Mouse (Mus musculus) granulocyte monocyte progenitor cell, adult 5-6 weeks (primary cell): ENCODE data around the gene Stxbp6. TPM values are rescaled to one million over a fixed set of nuclear protein-coding genes. Genes with fewer than 3 reads are reported as not detected.

Experiments
- ATAC-seq: replicated peaks from 2 replicates; pipeline ENCODE4 v1.8.0; 2016; ENCODE audit warnings: mild to moderate bottlenecking, moderate TSS enrichment, inconsistent platforms; ENCODE audit not compliant: poor library complexity, severe bottlenecking
- total RNA-seq, 2 experiments: library from RNA; stranded (forward) in 1 of 2; stranded (reverse) in 1 of 2; fragments of 200-712, 200-1000 nt in 1 of 2; fragments of >200 nt in 1 of 2; fragmentation: Nextera tagmentation in 1 of 2; gene quantifications; 2 replicates each; pipeline ENCODE4 v1.2.3; 2014 to 2017

The Stxbp6 gene
- total RNA-seq, 2 experiments from 2014 or later: 6.4 to 8.3 TPM

DNA sequence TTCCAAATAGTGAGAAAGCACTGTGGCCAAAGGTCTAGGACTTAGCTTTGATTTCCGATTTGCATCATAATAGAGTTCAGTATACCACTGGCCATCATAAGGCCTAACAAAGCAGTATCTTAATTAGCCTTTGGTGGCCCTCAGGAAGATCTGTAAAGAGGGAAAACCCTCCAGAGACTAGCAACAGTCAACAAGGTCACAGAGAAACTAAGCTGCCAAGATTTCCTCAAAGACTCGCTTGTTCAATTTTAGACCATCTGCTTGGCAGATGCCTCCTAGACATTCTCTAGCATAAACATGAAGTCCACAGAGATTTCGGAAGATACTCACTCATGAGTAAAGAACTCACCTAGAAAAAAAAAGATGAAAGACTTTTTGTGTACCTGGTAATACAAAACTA lies 148.6 kb downstream of the Stxbp6 start:
- ATAC-seq: no peak

DNA sequence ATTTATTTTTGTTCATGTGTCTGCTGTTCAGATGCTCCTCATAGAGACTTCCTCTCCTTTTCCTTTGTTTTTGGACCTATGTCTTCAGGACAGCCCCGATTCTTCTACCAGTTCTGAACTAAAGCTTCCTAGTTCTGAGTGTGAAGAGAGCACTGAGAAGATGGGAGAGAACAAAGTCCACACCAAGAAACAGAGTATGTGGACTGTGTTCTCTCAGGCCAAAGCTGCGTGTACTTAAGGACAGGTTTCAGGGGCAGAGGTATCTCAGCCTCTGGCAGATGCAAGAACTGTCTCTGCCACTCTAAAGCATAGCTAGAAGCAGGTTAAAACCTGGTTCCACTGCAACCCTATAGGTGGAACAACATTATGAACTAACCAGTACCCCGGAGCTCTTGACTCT lies 151.2 kb downstream of the Stxbp6 start:
- ATAC-seq: no peak

DNA sequence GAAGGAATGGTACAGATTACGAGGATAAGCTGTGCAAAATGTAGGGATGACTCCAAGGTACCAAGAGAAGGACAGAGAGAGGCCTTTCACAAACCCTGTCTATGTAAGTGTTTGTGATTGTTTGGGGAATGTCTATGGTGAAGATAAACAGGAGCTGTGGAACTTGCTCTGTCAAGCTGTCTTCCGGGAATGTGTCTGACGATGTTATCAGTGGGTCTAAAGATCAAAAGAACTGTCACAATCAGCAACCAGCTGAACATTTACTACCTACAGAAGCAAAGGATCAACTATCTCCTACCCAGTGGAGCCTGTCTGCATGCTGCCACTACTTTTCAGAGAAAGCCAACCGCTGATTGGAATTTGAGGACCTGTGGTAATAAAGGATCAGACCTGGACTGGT lies 152.3 kb downstream of the Stxbp6 start:
- no peak for ATAC-seq

DNA sequence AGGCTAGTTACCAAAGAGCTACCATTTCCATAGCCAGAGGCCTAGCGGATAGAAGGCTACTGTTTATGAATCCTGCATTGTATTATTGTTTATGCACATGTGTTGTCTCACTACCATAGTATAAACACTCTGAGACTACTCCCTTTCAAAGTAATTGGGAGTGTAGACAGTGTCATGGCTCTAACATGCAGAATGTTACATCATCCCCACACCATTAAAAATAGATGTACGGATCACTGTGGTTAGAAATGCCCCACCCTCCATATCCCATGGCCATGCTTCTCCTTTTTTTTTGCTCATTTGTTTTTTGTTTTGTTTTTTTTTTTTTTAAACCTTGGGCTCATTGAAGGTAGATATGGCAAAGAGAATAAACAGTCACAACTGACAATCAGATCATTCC lies 154.9 kb downstream of the Stxbp6 start:
- ATAC-seq: peak; percentile 95

DNA sequence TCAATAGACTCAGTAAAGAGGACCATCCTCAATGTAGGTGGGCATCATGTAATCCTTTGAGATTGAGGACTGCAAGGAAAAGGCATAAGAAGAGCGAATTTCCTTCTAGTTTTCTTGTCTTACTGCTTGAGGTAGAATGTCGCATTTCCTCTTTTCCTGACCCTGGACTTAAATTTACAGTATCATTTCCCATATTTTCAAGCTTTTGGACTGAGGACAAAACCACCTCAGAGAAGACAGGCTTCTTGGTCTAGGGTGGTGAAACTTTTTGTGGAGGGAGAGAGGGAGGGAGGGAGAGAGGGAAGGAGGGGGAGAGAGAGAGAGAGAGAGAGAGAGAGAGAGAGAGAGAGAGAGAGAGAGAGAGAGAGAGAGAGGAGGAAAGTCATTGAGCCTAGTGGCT lies 155.6 kb downstream of the Stxbp6 start:
- ATAC-seq: peak; percentile 85

DNA sequence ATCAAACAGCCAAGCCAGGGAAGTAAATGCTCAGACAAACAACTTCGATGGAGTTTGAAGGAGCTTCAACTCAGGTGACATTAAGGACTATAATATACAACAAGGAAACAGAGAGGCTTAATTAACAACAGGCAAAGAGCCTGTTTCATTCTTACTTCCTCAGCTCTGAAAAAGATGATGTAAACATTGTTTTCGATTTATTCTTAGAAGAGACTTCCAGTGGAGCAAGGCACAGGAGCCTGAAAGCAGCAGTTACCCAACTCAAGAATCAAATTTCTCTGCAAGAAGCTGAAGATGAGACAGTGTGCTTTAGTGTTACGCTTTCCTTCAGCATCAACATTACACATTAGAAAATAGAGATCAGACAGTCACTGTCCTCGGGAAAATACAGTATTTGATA lies 160.7 kb downstream of the Stxbp6 start:
- ATAC-seq: peak; percentile 60

DNA sequence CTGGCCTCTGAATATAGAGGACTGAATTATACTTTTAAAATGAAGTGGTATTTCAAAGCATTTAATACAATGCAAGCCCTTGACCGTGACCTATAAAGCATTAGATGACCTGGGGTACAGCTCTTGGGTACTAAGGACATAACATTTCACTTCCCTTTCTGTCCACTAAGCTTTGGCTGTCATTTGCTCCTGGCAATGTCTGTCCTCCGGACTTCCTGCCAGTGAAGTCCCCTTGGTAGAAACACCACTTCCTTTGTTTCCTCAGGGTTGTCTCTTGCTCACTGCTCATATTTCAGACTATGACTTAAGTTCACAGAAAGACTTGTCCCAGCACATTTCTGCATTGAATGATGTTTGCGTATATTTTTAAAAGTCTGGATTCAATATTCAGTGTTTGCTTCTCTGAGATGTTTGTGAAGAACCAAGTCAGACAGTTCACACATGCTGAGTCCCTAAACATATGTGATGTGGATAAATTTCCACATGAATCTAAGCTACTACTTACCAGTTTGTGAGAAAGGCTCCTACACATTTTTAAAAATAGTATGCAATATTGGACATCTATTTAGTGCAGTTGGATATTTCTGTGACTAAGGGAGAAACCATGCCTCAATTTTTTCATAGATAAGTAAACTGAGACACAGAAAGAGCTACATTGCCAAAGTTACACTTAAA lies 166.3 kb downstream of the Stxbp6 start:
- peak; percentile 91 for ATAC-seq

DNA sequence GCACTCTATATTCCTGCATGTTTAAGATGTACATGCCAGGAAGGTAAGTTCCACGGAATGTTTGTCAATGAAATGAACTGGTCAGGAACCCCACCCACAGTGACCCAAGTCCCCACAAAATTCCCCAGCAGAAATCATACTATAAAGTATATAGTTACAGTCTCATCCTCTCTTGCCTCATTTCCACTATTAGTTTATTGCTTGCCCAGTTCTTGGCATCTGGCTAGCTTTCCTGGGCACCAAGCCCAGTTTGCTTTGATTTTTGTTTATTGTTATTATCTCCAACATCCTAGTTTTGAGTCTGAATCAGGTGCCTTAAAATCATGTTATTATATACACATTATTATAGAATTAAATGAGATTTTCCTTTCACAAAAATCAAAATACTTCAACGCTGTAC lies 168.5 kb downstream of the Stxbp6 start:
- ATAC-seq: no peak

DNA sequence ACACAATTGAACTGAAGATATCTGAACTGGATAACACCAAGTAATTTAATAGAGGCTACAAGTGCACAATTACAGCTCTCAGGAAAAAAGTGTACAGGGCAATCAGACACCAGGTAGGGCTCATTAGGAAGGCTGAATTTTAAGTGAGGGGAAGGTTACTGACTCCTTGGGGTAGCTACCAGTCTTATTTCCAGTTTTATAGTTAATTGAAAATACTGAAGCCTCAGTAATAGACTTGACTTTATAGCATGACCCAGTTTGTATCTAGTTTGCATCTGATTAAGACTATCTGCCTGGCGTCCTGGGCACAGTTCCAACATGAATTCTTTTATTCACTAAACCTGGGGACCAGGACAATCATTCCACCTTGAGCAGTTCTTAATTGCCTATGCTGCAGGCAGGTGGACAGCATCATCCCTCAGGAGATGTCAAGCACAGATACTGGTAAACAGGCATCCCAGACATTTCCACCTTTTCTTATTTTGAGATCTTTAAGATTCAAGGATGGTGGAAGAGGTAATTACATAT lies 171.2 kb downstream of the Stxbp6 start:
- no peak for ATAC-seq

DNA sequence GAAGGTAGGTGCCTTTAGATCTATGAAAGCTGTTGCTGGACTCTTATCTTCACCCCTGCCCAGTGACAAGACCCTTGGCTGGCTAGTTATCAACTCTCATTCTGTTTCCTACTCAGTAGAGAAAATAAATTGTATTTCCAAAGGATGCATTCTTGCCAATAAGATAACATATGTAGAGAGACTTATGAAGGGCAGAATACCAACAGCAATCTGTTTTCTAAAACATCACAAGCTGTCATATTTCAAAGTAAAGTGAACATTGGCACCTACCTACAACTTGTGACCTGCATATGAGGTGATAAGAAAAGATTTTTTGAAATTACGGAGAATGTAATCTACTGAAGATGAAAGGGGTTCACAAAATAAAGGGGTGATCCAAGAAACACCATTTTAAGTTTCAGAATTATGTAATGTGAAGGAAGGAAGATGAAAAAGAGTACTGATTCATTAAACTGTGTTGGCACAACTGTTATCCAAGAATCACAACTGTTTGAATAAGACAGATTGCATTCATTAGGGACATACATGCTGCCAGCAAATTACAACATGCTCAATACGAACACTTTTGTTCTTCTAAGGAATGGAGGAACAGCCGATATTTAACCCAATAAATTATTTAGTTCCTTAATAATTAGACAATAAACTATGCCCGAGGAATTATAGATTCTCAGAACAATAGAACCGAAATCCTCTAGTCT lies 175.2 kb downstream of the Stxbp6 start:
- ATAC-seq: no peak

DNA sequence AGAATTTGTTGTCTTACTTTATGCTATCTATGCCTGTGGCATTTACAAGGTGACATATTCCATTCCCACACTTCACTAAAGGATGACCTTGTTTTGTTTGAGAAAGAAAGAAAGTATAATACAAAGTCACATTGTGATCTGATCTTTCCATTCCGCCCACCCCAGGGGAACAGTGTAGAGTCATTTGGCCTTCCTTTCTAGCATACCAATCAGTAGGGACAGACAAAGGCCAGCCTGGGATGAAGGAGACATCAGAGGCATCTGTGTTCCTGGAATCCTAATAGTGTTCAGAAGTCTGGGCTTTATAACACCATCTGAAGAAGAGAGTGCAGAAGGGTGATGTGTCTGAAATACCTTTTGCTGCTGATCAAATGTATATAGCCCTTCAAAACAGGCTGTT lies 178.0 kb downstream of the Stxbp6 start:
- ATAC-seq: no peak

DNA sequence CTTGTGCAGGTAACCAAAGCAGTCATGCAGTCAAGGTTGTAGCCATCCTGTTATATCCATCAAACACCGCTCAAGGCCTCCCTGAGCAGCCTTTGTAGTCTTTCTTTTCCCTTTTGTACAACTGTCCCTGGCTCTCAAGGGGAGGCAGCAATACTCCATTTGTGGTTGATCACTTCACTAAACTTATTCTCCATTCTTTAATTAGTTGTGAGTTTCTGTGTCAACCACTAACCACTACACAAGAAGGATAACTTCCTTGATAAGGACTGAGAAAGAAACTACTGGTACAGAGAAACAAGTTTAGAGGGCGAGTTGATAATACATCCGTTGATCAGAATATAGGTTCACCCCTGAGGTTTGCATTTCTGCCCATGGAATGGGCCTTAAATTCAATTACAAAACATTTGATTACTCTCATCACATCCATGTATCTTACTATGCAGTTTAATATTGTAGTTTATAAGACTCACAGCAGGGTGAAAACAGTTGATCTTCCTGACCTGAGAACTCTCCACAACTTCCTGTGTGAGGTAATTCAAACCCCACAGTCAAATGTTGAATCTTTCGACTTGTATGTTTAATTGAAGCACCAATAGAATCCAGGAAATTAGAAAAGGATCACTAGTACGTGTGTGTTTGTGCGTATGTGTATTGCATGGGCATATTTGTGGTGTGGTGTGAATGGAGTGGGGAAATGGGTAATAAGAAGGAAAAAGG lies 184.7 kb downstream of the Stxbp6 start:
- ATAC-seq: peak; percentile 56

DNA sequence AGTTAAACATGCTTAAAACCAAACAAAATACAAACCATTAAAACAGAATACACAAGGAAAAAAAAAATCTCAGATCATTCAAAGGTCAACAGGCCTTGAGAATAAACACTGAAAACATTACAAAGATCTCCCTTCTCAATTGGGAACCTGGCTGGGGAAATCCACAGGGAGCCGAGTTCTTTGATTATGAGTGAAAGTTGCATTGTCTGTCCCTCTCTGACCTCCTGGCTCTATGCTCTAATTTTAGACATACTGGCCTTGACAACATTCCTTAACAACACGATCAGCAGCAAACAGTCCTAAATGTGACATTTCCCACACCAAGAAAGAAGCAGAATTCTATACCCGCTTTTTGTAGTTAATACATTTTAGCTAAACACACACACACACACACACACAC lies 187.7 kb downstream of the Stxbp6 start:
- no peak for ATAC-seq

DNA sequence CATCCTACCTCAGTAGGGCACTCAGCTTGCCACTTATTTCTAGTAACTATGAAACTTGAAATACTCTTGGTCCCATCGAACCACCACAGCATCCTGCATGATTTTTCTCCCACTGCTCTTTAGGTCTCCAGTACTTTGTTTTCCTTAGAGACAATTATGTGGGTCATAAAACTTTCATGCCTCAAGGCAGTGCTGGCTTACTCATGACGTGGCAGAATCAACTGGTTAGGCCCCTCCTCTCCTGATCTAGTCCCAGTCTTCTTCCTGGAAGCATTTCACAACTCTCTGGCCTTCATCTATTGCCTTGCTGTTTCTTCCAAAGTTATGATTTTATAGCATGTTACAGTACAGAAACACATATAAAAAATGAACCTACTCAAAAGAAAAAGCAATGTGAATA lies 201.8 kb downstream of the Stxbp6 start:
- peak; percentile 50; the same call in 1 of the 2 replicates for ATAC-seq

DNA sequence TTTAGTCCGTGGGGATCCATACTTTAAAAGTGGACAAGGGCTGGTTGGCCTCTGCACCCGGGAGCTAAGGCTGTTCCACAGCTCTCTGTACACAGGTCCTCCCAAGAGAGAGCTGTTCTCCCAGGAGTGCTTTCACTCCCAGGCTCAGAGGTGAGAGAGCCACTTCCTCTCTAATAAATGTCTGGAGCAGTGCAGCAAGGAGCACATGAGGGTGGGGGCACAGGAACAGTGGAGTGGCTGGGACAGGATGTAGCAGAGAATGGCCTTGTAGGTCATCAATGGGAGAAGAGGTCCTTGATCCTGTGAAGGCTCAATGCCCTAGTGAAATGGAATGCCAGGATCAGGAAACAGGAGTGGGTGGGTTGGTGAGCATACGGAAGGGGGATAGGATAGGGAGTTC lies 209.1 kb downstream of the Stxbp6 start:
- peak; percentile 44; the same call in 1 of the 2 replicates for ATAC-seq

DNA sequence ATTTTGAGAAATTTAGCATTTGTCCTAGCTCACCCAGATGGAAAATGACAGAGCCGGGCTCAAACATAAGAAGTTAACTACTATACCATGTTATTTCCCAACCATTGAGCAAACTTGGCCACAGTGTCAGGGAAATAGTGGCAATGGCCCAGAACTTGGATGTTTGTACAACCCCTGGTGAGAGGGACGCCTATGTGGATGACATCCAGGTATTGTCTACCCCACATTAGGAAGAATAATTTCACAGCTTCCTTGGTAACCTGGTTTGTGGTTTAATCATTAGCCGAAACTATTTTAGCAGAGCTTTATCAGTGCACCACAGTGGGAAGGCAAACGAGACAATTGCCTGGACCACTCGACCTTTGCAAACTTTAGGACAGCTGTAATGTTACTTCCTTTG lies 215.1 kb downstream of the Stxbp6 start:
- ATAC-seq: no peak

DNA sequence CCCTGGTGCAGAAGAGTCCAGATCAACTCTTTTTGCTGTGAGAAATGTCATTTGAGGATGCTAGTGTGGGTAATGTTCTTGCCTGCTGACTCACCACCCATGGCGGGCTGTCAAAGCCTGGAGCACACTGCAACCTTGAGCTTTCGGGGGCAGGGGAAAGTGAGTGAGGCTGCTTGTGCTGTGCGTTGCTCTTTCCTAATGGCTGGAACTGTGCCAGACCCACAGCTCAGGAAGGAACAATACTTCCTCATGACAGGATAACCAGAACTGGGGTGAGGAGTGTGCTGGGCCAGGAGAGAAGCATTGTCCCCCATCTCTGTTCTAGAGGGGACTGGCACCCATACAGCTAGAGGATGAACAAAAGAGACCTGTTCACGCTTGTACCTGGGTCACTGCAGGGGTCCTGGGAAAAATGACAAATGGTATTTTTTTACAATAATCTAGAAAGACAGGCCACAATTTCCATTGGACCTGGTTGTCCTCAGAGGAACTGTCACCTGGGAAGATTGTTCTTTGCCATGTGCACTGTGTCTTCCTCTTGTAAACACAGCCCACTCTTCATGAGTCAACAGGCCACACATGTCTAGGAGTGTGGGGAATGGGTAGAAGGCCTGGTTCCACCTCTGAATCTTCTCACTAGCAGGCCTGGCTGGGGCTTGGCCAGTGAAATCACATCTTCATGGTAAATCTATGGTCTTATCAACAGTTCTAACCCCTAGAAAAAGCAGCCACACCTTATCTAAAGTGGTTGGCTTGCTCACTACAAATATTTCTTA lies 216.2 kb downstream of the Stxbp6 start:
- ATAC-seq: peak; percentile 97

DNA sequence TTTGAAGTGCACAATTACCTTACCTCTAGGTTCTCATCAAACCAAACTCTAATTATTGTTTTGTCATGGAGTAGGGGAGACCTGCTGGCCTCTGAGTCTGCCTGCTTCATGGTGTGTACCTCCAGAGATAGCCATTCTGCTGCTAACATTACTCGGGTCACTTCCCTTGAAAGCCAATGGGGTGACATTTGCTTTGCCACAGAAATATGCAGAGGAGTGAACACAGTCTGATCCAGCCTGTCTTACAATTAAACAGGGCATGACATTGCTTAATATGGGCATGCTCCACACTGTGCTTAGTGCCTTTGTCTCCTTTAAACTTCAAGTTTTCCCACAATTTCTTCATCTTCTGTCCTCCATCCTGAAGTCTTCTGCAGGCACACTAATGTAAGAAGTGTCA lies 222.5 kb downstream of the Stxbp6 start:
- no peak for ATAC-seq

DNA sequence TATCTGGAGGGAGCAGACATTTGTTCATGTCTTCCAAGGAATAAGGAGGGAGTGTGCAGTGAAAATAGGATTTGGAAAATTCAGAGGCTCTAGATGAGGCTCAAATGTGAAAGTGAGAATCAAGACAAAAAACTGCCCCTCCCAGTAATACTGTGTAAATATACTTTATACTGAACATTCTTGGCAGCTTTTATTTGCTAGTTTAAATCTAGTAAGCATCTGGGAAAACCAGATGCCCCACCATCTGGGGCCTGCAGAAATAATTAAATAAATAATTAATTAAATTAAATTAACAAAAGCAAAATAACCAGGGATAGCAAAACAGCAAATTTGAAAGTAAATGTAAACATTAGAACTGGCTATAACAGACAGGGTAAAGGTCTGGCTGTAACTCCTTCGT lies 224.0 kb downstream of the Stxbp6 start:
- ATAC-seq: no peak

DNA sequence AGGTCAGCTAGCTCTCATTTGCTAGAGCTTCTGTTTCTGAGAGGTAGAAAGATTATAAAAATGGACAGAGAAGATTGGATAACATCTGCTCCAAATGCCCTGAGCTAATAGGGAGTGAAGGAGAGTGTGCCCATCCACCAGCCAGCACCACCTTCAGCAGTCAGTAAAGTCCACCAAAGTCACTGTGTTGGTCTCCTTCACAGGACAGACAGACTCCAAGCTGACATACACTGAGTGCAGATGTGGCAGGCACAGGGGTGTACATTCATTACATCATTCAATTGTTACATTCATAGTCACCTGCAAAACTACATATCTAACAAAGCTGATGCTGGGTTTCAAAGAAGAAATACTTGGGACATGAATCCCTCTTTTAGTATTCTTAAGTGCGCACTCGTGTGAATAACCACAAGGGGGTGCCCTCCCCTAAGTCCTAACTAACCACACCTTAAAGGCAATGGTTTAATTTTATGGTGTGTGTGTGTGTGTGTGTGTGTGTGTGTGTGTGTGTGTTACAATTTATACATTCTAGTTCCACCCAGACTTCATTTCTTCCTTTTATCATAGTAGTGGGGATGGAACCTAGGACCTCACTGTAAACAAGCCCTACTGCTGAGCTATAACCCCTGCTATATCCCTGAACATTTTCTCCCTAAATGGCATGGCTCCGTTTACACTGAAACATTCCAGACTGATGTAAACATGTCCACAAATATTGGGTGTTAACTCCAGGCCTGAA lies 225.9 kb downstream of the Stxbp6 start:
- ATAC-seq: peak; percentile 93
